Mouse (Mus musculus): ENCODE measurements around the gene Dchs1.

The Dchs1 gene

GRCm38 (mm10) chr7:105703184-105703583 is 84.3 kb downstream of the Dchs1 start:
- no peak for DNase-seq (ENCODE audit: extremely low read depth, low read depth, low spot score)
